Mouse (Mus musculus): ENCODE measurements around the gene Mboat1. TPM values are rescaled to one million over a fixed set of nuclear protein-coding genes. Genes with fewer than 3 reads are reported as not detected.

Gene Mboat1
- polyA plus RNA-seq, 1 experiment, result 7.5 TPM

DNA sequence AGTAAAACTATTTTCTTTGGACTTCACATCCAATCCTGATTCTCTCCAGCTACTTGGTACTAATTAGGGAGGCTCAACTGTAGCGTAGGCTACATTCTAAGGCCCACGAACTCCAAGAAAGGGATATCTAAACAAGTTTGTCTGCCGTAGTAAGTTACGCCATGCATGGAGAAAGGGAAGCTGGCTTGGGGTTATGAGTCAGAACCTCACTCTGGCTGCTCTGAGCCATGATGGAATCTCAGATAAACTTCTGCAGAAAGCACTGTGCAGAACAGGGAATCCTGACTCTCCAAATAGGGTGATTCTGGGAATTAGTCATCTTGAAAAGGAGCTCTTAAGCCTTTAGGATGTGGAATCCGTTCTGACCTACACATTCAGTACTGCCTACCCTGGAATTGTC is 92.5 kb downstream of the Mboat1 start:
- 86% methylated on average over 5 of the region's 5 CpGs for WGBS
- H3K4me1 ChIP-seq (ENCODE audit: control insufficient read depth, insufficient read depth, low read length), result no peaks in the 10 kb centered on the region
- TF ChIP-seq POLR2A (IDR thresholded peaks at IDR 0.05; ENCODE audit: borderline replicate concordance, extremely low read depth, low read depth, low read length) (no peak), CTCF (IDR thresholded peaks at IDR 0.05; ENCODE audit: insufficient read depth, low read length) (no peak)
- DNase-seq, result no peak
- H3K4me3 ChIP-seq (replicated peaks; ENCODE audit: extremely low read depth, low read depth, low read length), result no peak overlapping the region

GRCm38 (mm10) chr13:30229625-30230139 is 93.4 kb downstream of the Mboat1 start:
- no peak overlapping the region for H3K4me3 ChIP-seq (replicated peaks; ENCODE audit: extremely low read depth, low read depth, low read length)
- TF ChIP-seq POLR2A (IDR thresholded peaks at IDR 0.05; ENCODE audit: borderline replicate concordance, extremely low read depth, low read depth, low read length), result no peak
- TF ChIP-seq CTCF (IDR thresholded peaks at IDR 0.05; ENCODE audit: insufficient read depth, low read length), result no peak
- WGBS, result 74% methylated on average over 9 of the region's 9 CpGs
- DNase-seq, result no peak
- H3K4me1 ChIP-seq (ENCODE audit: control insufficient read depth, insufficient read depth, low read length), result no peaks in the 10 kb centered on the region

GRCm38 (mm10) chr13:30235056-30235750 is 98.9 kb downstream of the Mboat1 start:
- H3K4me3 ChIP-seq (replicated peaks; ENCODE audit: extremely low read depth, low read depth, low read length), result no peak overlapping the region
- no peaks in the 10 kb centered on the region for H3K4me1 ChIP-seq (ENCODE audit: control insufficient read depth, insufficient read depth, low read length)
- 56% methylated on average over 11 of the region's 11 CpGs for WGBS
- no peak for DNase-seq
- no peak for TF ChIP-seq CTCF (IDR thresholded peaks at IDR 0.05; ENCODE audit: insufficient read depth, low read length)
- no peak for TF ChIP-seq POLR2A (IDR thresholded peaks at IDR 0.05; ENCODE audit: borderline replicate concordance, extremely low read depth, low read depth, low read length)

DNA sequence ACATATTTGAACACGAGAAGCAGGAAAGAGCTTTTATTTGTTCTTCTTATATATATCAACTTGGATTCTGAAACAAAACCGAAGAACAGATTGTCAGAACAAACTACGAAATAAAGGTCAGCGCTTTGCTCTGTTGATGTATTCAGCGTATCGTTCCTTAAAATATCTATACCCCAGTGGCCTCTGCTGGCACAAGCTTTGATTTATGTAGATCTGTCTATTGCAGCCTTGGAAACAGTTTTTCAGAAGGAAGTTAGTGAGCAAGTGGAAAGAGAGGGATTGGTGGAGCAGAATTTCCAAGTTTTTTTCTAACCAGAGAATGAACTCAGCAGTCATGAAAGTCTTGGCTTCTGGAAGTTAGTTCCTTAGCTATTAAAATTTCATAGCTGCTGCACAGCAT is 103.1 kb downstream of the Mboat1 start:
- TF ChIP-seq POLR2A (IDR thresholded peaks at IDR 0.05; ENCODE audit: borderline replicate concordance, extremely low read depth, low read depth, low read length) (no peak), CTCF (IDR thresholded peaks at IDR 0.05; ENCODE audit: insufficient read depth, low read length) (no peak)
- no peak overlapping the region for H3K4me3 ChIP-seq (replicated peaks; ENCODE audit: extremely low read depth, low read depth, low read length)
- no peak for DNase-seq
- no peaks in the 10 kb centered on the region for H3K4me1 ChIP-seq (ENCODE audit: control insufficient read depth, insufficient read depth, low read length)
- 77% methylated on average over 6 of the region's 6 CpGs for WGBS

- DNase-seq, result no peak
- no peak for TF ChIP-seq CTCF (IDR thresholded peaks at IDR 0.05; ENCODE audit: insufficient read depth, low read length)
- TF ChIP-seq POLR2A (IDR thresholded peaks at IDR 0.05; ENCODE audit: borderline replicate concordance, extremely low read depth, low read depth, low read length), result no peak
- Histone ChIP-seq H3K4me3 (replicated peaks; ENCODE audit: extremely low read depth, low read depth, low read length) (no peak overlapping the region), H3K4me1 (ENCODE audit: control insufficient read depth, insufficient read depth, low read length) (no peaks in the 10 kb centered on the region; the same call in 1 of the 2 replicates)
- 55% methylated on average over 4 of the region's 4 CpGs for WGBS
Measured at GRCm38 (mm10) chr13:30245573-30245972, 109.3 kb downstream of the Mboat1 start.

DNA sequence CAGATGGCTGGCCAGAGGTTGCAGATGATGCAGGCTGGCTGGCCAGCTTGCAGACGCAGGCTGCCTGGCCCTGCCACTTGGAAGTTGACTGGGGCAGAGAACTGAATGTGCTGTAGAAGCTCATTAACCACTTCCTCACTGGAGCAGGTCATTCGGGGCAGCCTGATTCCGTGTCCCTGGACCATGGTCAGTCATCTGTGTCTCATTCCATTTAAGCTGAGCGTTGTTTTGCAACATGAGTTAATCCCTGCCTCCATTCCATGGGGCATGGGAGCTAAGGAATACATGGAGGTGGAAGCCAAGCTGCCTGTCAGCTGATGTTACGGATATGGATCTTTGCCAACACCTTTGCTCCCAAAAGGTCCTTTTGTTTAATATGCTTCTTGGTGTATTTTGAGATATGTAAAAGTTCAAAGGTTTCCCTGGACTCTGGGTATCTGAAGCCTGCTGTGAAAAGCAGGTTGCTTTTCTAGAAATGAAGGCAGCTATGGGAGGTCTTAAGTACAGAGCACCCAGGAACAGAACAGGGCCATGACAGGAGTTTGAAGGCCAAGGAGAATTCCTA is 114.1 kb downstream of the Mboat1 start:
- no peaks in the 10 kb centered on the region; the same call in 1 of the 2 replicates for H3K4me1 ChIP-seq (ENCODE audit: control insufficient read depth, insufficient read depth, low read length)
- TF ChIP-seq POLR2A (IDR thresholded peaks at IDR 0.05; ENCODE audit: borderline replicate concordance, extremely low read depth, low read depth, low read length), result no peak
- no peak for TF ChIP-seq CTCF (IDR thresholded peaks at IDR 0.05; ENCODE audit: insufficient read depth, low read length)
- H3K4me3 ChIP-seq (replicated peaks; ENCODE audit: extremely low read depth, low read depth, low read length), result no peak overlapping the region
- 61% methylated on average over 5 of the region's 5 CpGs for WGBS
- DNase-seq, result no peak

GRCm38 (mm10) chr13:30251431-30251830 is 115.1 kb downstream of the Mboat1 start:
- no peak overlapping the region for H3K4me3 ChIP-seq (replicated peaks; ENCODE audit: extremely low read depth, low read depth, low read length)
- H3K4me1 ChIP-seq (ENCODE audit: control insufficient read depth, insufficient read depth, low read length), result no peaks in the 10 kb centered on the region; the same call in 1 of the 2 replicates
- 65% methylated on average over 3 of the region's 3 CpGs for WGBS
- no peak for DNase-seq
- TF ChIP-seq CTCF (IDR thresholded peaks at IDR 0.05; ENCODE audit: insufficient read depth, low read length) (no peak), POLR2A (IDR thresholded peaks at IDR 0.05; ENCODE audit: borderline replicate concordance, extremely low read depth, low read depth, low read length) (no peak)

DNA sequence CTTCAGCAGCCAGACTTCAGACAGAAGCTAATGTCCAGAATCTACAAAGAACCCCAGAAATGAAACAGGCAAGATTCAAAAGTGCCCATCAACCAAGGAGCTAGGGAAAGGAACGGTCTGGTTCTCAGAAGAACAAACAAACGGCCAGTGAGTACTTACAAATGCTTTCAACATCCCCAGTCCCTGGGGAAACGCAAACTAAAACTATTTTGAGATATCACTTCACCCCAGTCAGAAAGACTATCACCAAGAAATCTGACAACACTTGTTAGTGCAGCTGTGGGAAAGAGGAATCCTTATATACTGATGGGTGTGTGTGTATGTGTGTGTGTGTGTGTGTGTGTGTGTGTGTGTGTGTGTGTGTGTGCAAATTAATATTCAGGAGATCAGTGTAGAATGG is 116.4 kb downstream of the Mboat1 start:
- TF ChIP-seq POLR2A (IDR thresholded peaks at IDR 0.05; ENCODE audit: borderline replicate concordance, extremely low read depth, low read depth, low read length) (no peak), CTCF (IDR thresholded peaks at IDR 0.05; ENCODE audit: insufficient read depth, low read length) (no peak)
- Histone ChIP-seq H3K4me3 (replicated peaks; ENCODE audit: extremely low read depth, low read depth, low read length) (no peak overlapping the region), H3K4me1 (ENCODE audit: control insufficient read depth, insufficient read depth, low read length) (no peaks in the 10 kb centered on the region; the same call in 1 of the 2 replicates)
- 29% methylated on average over 3 of the region's 3 CpGs for WGBS
- DNase-seq, result no peak

DNA sequence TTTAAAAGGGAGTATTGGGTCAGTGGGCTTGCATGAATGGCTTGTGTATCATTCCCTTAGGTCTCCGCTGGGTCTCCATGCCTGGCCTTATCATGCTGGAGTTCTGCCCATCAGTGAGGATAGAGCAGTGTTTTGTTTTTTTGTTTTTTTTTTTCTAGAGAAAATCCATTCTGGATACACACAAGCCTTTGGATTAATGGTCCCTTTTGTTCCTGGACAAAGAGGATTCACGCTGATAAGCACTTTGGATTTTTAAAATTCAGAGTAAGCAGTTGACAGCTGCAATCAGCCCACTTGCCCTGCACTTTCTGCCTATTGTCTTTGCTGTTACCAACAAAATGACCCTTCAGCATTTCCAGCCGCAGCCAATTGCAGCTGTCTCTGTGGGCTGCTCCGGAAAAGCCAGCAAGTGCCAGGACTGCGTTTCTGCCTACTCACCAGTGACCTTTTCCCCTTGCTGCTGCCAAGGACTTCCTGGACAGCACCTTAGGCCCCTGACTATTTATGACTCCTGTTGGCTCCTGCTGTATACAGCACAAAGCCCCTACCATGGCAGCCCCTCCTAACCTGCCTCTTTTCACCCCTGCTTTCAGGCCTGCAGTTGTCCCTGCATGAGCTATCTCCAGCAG is 117.5 kb downstream of the Mboat1 start:
- DNase-seq, result no peak
- H3K4me3 ChIP-seq (replicated peaks; ENCODE audit: extremely low read depth, low read depth, low read length), result no peak overlapping the region
- H3K4me1 ChIP-seq (ENCODE audit: control insufficient read depth, insufficient read depth, low read length), result no peaks in the 10 kb centered on the region; the same call in 1 of the 2 replicates
- no peak for TF ChIP-seq POLR2A (IDR thresholded peaks at IDR 0.05; ENCODE audit: borderline replicate concordance, extremely low read depth, low read depth, low read length)
- TF ChIP-seq CTCF (IDR thresholded peaks at IDR 0.05; ENCODE audit: insufficient read depth, low read length), result no peak
- WGBS, result 30% methylated on average over 5 of the region's 5 CpGs
